Mouse (Mus musculus): ENCODE measurements around the gene Gsg1l2. TPM values are rescaled to one million over a fixed set of nuclear protein-coding genes. Genes with fewer than 3 reads are reported as not detected.

Gene Gsg1l2
- polyA plus RNA-seq, 1 experiment from 2014 or later = not detected

DNA sequence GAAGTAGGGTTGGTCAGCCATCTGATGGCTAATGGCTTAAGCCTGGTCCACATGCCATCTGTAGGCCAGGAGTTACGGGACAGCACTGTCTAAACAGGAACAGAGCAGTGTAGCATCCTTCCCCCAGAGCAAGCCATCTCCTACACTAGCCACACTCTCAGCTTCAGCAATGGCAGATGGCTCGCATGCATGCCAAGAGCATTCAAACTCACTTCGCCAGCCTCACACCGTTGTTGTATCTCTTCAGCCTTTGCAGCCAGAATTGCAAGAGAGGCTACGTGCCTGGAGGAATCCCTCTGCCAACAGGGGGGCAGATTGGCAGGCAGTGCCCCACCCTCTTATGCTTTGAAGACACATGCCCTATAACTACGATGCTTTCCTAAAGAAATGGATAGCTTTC, 47.2 kb downstream of the Gsg1l2 start:
- Histone ChIP-seq H3K27me3 (no peaks in the 10 kb centered on the region), H3K4me3 (replicated peaks) (no peak overlapping the region), H3K27ac (no peak overlapping the region), H3K9me3 (replicated peaks) (no peaks in the 10 kb centered on the region), H3K4me2 (no peak overlapping the region), H3K36me3 (no peaks in the 10 kb centered on the region), H3K9ac (no peak overlapping the region), H3K4me1 (replicated peaks) (no peaks in the 10 kb centered on the region)
- 67% methylated on average over 6 of the region's 6 CpGs for WGBS (ENCODE audit: insufficient replicate concordance)
- DNase-seq (no peak), ATAC-seq (ENCODE audit: low read depth) (no peak)

DNA sequence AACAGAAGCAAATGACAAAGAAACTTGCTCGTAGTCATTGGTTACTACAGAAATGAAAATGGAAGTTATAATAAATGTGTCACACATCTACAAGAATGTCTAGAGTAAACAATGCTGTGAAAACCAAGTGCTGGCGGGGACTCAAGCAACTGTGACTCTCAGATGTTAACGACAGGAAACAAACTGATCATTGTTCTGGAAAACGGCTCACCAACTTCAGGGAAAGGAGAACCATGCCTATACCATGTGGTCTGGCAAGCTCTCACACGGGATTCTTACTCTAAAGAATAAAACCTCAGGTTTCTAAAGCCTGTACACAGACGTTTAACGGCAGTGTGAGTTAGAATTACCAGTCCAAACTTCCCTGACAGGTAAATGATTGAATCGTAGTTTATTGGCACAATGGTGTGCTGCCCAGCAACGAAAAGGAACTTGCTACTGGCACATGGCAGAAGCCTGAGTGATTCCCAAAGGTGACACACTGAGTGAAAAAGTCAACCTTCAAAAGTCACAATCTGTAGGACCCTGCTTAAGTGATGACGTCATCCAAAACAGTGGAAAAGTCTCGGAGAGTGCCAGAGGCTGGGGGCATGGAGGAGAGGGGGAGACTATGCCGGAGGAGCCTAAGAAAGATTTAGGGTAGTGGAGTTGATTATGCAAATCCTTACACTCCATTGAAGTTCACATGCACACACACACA, 54.1 kb downstream of the Gsg1l2 start:
- no peak for DNase-seq
- WGBS (ENCODE audit: insufficient replicate concordance) = 43% methylated on average over 12 of the region's 12 CpGs
- H3K27me3 ChIP-seq = no peaks in the 10 kb centered on the region
- no peaks in the 10 kb centered on the region for H3K36me3 ChIP-seq
- no peak overlapping the region for H3K4me2 ChIP-seq
- no peak overlapping the region for H3K4me3 ChIP-seq (replicated peaks)
- H3K9ac ChIP-seq = no peak overlapping the region
- H3K27ac ChIP-seq = no peak overlapping the region
- H3K4me1 ChIP-seq (replicated peaks) = no peaks in the 10 kb centered on the region
- no peak for ATAC-seq (ENCODE audit: low read depth)
- H3K9me3 ChIP-seq (replicated peaks) = no peaks in the 10 kb centered on the region

DNA sequence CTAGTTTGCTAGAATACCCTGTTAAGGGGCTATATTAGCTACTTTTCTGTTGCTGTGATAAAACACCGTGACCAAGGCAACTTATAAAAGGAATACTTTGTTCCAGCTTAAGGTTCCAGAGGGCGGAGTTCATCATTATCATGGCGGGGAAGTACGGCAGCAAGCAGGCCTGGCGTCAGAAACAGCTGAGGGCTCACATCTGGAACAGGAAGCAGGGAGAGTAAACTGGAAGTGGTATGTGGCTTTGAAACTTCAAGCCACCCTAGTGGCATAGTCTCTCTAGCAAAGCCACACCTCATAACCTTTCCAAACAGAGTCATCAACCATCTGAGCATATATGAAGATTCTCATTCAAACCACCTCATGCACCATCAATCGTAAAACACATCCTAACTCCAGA, 55.1 kb downstream of the Gsg1l2 start:
- DNase-seq (no peak), ATAC-seq (ENCODE audit: low read depth) (no peak)
- Histone ChIP-seq H3K4me2 (no peak overlapping the region), H3K4me3 (replicated peaks) (no peak overlapping the region), H3K9ac (no peak overlapping the region), H3K36me3 (no peaks in the 10 kb centered on the region), H3K9me3 (replicated peaks) (no peaks in the 10 kb centered on the region), H3K27ac (no peak overlapping the region), H3K27me3 (no peaks in the 10 kb centered on the region), H3K4me1 (replicated peaks) (no peaks in the 10 kb centered on the region)
- 37% methylated on average over 6 of the region's 6 CpGs for WGBS (ENCODE audit: insufficient replicate concordance)

DNA sequence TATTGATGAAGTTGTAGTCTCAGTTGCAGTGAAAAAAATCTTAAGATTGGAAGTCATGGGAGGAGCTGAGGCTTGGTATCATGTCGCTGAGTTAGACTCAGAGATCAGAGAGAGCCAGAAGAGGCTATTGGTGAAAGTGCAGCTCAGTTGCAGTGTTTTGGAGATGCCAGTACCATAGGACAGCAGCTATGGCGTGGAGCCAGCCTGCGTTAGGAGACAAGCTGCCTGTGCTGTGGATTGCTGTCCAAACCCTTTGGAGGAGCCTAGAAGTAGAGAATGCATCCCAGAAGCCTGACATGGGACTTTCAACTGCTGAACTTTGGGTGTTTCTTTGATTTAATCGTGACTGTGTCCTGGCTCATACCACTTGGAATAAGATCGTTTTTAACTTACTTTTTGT, 57.4 kb downstream of the Gsg1l2 start:
- H3K9me3 ChIP-seq (replicated peaks) = no peaks in the 10 kb centered on the region
- no peak for ATAC-seq (ENCODE audit: low read depth)
- no peaks in the 10 kb centered on the region for H3K4me1 ChIP-seq (replicated peaks)
- no peaks in the 10 kb centered on the region for H3K36me3 ChIP-seq
- no peaks in the 10 kb centered on the region for H3K27me3 ChIP-seq
- no peak overlapping the region for H3K9ac ChIP-seq
- 48% methylated on average over 5 of the region's 5 CpGs for WGBS (ENCODE audit: insufficient replicate concordance)
- no peak overlapping the region for H3K27ac ChIP-seq
- H3K4me3 ChIP-seq (replicated peaks) = no peak overlapping the region
- DNase-seq = no peak
- H3K4me2 ChIP-seq = no peak overlapping the region

DNA sequence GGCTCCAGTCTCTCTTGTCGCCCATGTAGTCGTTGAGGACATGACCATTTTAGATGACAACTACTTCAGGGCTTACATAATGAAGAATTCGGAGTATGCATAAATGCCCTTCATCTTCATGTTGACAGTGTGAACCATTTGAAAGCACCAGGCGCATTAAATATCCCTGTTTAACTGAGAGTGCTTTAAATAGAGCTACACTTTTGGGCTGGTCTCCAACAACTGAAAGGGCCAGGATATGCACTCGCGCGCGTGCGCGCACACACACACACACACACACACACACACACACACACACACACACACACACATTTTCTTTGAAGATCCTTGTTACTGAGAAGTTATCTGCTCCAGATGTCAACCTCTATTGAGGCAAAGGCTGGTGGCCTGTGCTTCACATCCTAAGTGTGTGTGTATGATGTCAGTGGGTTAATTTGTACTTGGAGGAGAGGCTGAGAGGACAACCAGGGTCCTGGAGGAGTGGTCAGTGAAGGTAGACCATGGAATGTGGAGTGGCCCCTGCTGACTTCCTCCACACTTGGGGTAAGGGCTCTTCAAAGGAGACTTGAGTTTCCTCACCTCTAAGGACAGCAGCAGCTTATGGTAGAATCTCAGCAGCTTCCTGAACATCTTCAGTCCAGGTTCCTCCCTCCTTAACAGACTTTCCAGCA, 61.1 kb downstream of the Gsg1l2 start:
- ATAC-seq (ENCODE audit: low read depth) (no peak), DNase-seq (no peak)
- Histone ChIP-seq H3K9me3 (replicated peaks) (no peaks in the 10 kb centered on the region), H3K4me2 (no peak overlapping the region), H3K27ac (no peak overlapping the region), H3K27me3 (no peaks in the 10 kb centered on the region), H3K4me1 (replicated peaks) (no peaks in the 10 kb centered on the region), H3K36me3 (no peaks in the 10 kb centered on the region), H3K4me3 (replicated peaks) (no peak overlapping the region), H3K9ac (no peak overlapping the region)
- 81% methylated on average over 10 of the region's 10 CpGs for WGBS (ENCODE audit: insufficient replicate concordance)

Other genes starting within 250 kb of the Gsg1l2 start
- not detected in 2 replicates for gene Rcvrn, start 79.3 kb upstream of the Gsg1l2 start, polyA plus RNA-seq (2015; fragmentation: Nextera tagmentation; extraction: Ambion mirVana)
- gene Glp2r, start 3.5 kb upstream of the Gsg1l2 start, polyA plus RNA-seq (2015; fragmentation: Nextera tagmentation; extraction: Ambion mirVana) = 0.12 and 0.15 TPM in 2 replicates
- not detected in 2 replicates for gene Dhrs7c, start 23.6 kb downstream of the Gsg1l2 start, polyA plus RNA-seq (2015; fragmentation: Nextera tagmentation; extraction: Ambion mirVana)
- 0.02 TPM in 1 of 2 replicates, not detected in the other for gene Usp43, start 147.5 kb downstream of the Gsg1l2 start, polyA plus RNA-seq (2015; fragmentation: Nextera tagmentation; extraction: Ambion mirVana)
- not detected in 2 replicates for gene Cfap52, start 191.0 kb downstream of the Gsg1l2 start, polyA plus RNA-seq (2015; fragmentation: Nextera tagmentation; extraction: Ambion mirVana)
- 23.4 and 32.5 TPM in 2 replicates for gene Stx8, start 191.6 kb downstream of the Gsg1l2 start, polyA plus RNA-seq (2015; fragmentation: Nextera tagmentation; extraction: Ambion mirVana)

Data from liver, embryonic 13.5 days (tissue).